Mouse (Mus musculus): ENCODE measurements around the gene Ttll1. TPM values are rescaled to one million over a fixed set of nuclear protein-coding genes. Genes with fewer than 3 reads are reported as not detected.

Ttll1 gene
- 63.5 and 80.1 TPM in 2 replicates for polyA plus RNA-seq (2014; fragmentation: Nextera tagmentation; extraction: Ambion mirVana)

- H3K27me3 ChIP-seq (ENCODE audit: control insufficient read depth, insufficient read depth, low read length): no peaks in the 10 kb centered on the region
- H3K4me3 ChIP-seq (replicated peaks; ENCODE audit: low read depth, low read length): peak within 1 kb of the TSS; percentile 63
Measured at GRCm38 (mm10) chr15:83510805-83511405, at the start of gene Ttll1. TSS of gene Ttll1 (minus strand) at chr15:83510893.

GRCm38 (mm10) chr15:83555161-83555974, 44.7 kb upstream of the Ttll1 start:
- peaks cover 24% of the 10 kb centered on the region for H3K36me3 ChIP-seq (ENCODE audit: control insufficient read depth, insufficient read depth, low read length)
- ATAC-seq (ENCODE audit: low FRiP score, low TSS enrichment): peak; percentile 85
- peak overlapping the region; percentile 82 for H3K4me2 ChIP-seq (ENCODE audit: low read length)

More at GRCm38 (mm10) chr15:83510805-83511405, at the start of gene Ttll1:
- Histone ChIP-seq H3K9me3 (ENCODE audit: control insufficient read depth, low read length) (no peaks in the 10 kb centered on the region), H3K9ac (replicated peaks; ENCODE audit: low read length) (peak within 1 kb of the TSS; percentile 73), H3K36me3 (ENCODE audit: control insufficient read depth, insufficient read depth, low read length) (no peaks in the 10 kb centered on the region), H3K27ac (replicated peaks; ENCODE audit: low read depth, low read length) (peak within 1 kb of the TSS; percentile 92), H3K4me2 (ENCODE audit: low read length) (peak within 1 kb of the TSS; percentile 62), H3K4me1 (ENCODE audit: control insufficient read depth, insufficient read depth, low read length) (peaks cover 20% of the 10 kb centered on the region)
- WGBS: 13% methylated on average over 41 of the region's 41 CpGs
- peak; percentile 94 for ATAC-seq (ENCODE audit: low FRiP score, low TSS enrichment)
- DNase-seq: peak; percentile 99

GRCm38 (mm10) chr15:83553831-83554230, 43.1 kb upstream of the Ttll1 start:
- Histone ChIP-seq H3K27ac (replicated peaks; ENCODE audit: low read depth, low read length) (no peak overlapping the region), H3K4me1 (ENCODE audit: control insufficient read depth, insufficient read depth, low read length) (peaks cover 8% of the 10 kb centered on the region), H3K4me2 (ENCODE audit: low read length) (no peak overlapping the region), H3K9ac (replicated peaks; ENCODE audit: low read length) (no peak overlapping the region), H3K27me3 (ENCODE audit: control insufficient read depth, insufficient read depth, low read length) (no peaks in the 10 kb centered on the region), H3K9me3 (ENCODE audit: control insufficient read depth, low read length) (no peaks in the 10 kb centered on the region), H3K4me3 (replicated peaks; ENCODE audit: low read depth, low read length) (no peak overlapping the region), H3K36me3 (ENCODE audit: control insufficient read depth, insufficient read depth, low read length) (peaks cover 39% of the 10 kb centered on the region)
- DNase-seq: no peak
- no peak for ATAC-seq (ENCODE audit: low FRiP score, low TSS enrichment)

More at GRCm38 (mm10) chr15:83555161-83555974, 44.7 kb upstream of the Ttll1 start:
- WGBS: under 1% methylated on average over 74 of the region's 74 CpGs
- H3K4me1 ChIP-seq (ENCODE audit: control insufficient read depth, insufficient read depth, low read length): peaks cover 8% of the 10 kb centered on the region
- H3K9me3 ChIP-seq (ENCODE audit: control insufficient read depth, low read length): no peaks in the 10 kb centered on the region
- H3K9ac ChIP-seq (replicated peaks; ENCODE audit: low read length): peak overlapping the region; percentile 98
- H3K27me3 ChIP-seq (ENCODE audit: control insufficient read depth, insufficient read depth, low read length): no peaks in the 10 kb centered on the region
- H3K4me3 ChIP-seq (replicated peaks; ENCODE audit: low read depth, low read length): peak overlapping the region; percentile 82
- H3K27ac ChIP-seq (replicated peaks; ENCODE audit: low read depth, low read length): peak overlapping the region; percentile 95
- DNase-seq: peak; percentile 96

GRCm38 (mm10) chr15:83550137-83550536, 39.4 kb upstream of the Ttll1 start:
- no peak overlapping the region for H3K4me2 ChIP-seq (ENCODE audit: low read length)
- ATAC-seq (ENCODE audit: low FRiP score, low TSS enrichment) (no peak), DNase-seq (no peak)
- H3K27me3 ChIP-seq (ENCODE audit: control insufficient read depth, insufficient read depth, low read length): no peaks in the 10 kb centered on the region
- no peak overlapping the region for H3K27ac ChIP-seq (replicated peaks; ENCODE audit: low read depth, low read length)
- WGBS: 82% methylated on average over 2 of the region's 2 CpGs
- no peak overlapping the region for H3K4me3 ChIP-seq (replicated peaks; ENCODE audit: low read depth, low read length)
- no peaks in the 10 kb centered on the region for H3K9me3 ChIP-seq (ENCODE audit: control insufficient read depth, low read length)
- H3K4me1 ChIP-seq (ENCODE audit: control insufficient read depth, insufficient read depth, low read length): peaks cover 4% of the 10 kb centered on the region; the same call in 1 of the 2 replicates
- H3K36me3 ChIP-seq (ENCODE audit: control insufficient read depth, insufficient read depth, low read length): peaks cover 76% of the 10 kb centered on the region
- no peak overlapping the region for H3K9ac ChIP-seq (replicated peaks; ENCODE audit: low read length)

GRCm38 (mm10) chr15:83547144-83547543, 36.5 kb upstream of the Ttll1 start:
- no peak overlapping the region for H3K4me3 ChIP-seq (replicated peaks; ENCODE audit: low read depth, low read length)
- H3K36me3 ChIP-seq (ENCODE audit: control insufficient read depth, insufficient read depth, low read length): peaks cover 71% of the 10 kb centered on the region
- H3K27me3 ChIP-seq (ENCODE audit: control insufficient read depth, insufficient read depth, low read length): no peaks in the 10 kb centered on the region

GRCm38 (mm10) chr15:83546029-83546428, 35.3 kb upstream of the Ttll1 start:
- no peaks in the 10 kb centered on the region for H3K27me3 ChIP-seq (ENCODE audit: control insufficient read depth, insufficient read depth, low read length)
- ATAC-seq (ENCODE audit: low FRiP score, low TSS enrichment) (no peak), DNase-seq (no peak)
- no peak overlapping the region for H3K4me2 ChIP-seq (ENCODE audit: low read length)
- H3K27ac ChIP-seq (replicated peaks; ENCODE audit: low read depth, low read length): no peak overlapping the region
- no peak overlapping the region for H3K4me3 ChIP-seq (replicated peaks; ENCODE audit: low read depth, low read length)
- 93% methylated on average over 7 of the region's 7 CpGs for WGBS
- H3K36me3 ChIP-seq (ENCODE audit: control insufficient read depth, insufficient read depth, low read length): peaks cover 59% of the 10 kb centered on the region
- H3K9ac ChIP-seq (replicated peaks; ENCODE audit: low read length): no peak overlapping the region
- H3K4me1 ChIP-seq (ENCODE audit: control insufficient read depth, insufficient read depth, low read length): no peaks in the 10 kb centered on the region
- no peaks in the 10 kb centered on the region for H3K9me3 ChIP-seq (ENCODE audit: control insufficient read depth, low read length)

More at GRCm38 (mm10) chr15:83547144-83547543, 36.5 kb upstream of the Ttll1 start:
- no peak for DNase-seq
- WGBS: 91% methylated on average over 8 of the region's 8 CpGs
- Histone ChIP-seq H3K9ac (replicated peaks; ENCODE audit: low read length) (no peak overlapping the region), H3K9me3 (ENCODE audit: control insufficient read depth, low read length) (no peaks in the 10 kb centered on the region), H3K27ac (replicated peaks; ENCODE audit: low read depth, low read length) (no peak overlapping the region), H3K4me2 (ENCODE audit: low read length) (no peak overlapping the region), H3K4me1 (ENCODE audit: control insufficient read depth, insufficient read depth, low read length) (no peaks in the 10 kb centered on the region)
- ATAC-seq (ENCODE audit: low FRiP score, low TSS enrichment): no peak

GRCm38 (mm10) chr15:83541647-83542287, 31.1 kb upstream of the Ttll1 start:
- H3K9ac ChIP-seq (replicated peaks; ENCODE audit: low read length): no peak overlapping the region
- H3K9me3 ChIP-seq (ENCODE audit: control insufficient read depth, low read length): no peaks in the 10 kb centered on the region
- H3K4me2 ChIP-seq (ENCODE audit: low read length): no peak overlapping the region
- no peaks in the 10 kb centered on the region for H3K27me3 ChIP-seq (ENCODE audit: control insufficient read depth, insufficient read depth, low read length)
- H3K4me3 ChIP-seq (replicated peaks; ENCODE audit: low read depth, low read length): no peak overlapping the region
- ATAC-seq (ENCODE audit: low FRiP score, low TSS enrichment): no peak
- H3K27ac ChIP-seq (replicated peaks; ENCODE audit: low read depth, low read length): no peak overlapping the region
- WGBS: 77% methylated on average over 9 of the region's 9 CpGs
- DNase-seq: no peak
- H3K4me1 ChIP-seq (ENCODE audit: control insufficient read depth, insufficient read depth, low read length): no peaks in the 10 kb centered on the region
- H3K36me3 ChIP-seq (ENCODE audit: control insufficient read depth, insufficient read depth, low read length): peaks cover 17% of the 10 kb centered on the region

- Histone ChIP-seq H3K27ac (replicated peaks; ENCODE audit: low read depth, low read length) (no peak overlapping the region), H3K4me3 (replicated peaks; ENCODE audit: low read depth, low read length) (no peak overlapping the region), H3K4me2 (ENCODE audit: low read length) (no peak overlapping the region), H3K36me3 (ENCODE audit: control insufficient read depth, insufficient read depth, low read length) (no peaks in the 10 kb centered on the region), H3K27me3 (ENCODE audit: control insufficient read depth, insufficient read depth, low read length) (no peaks in the 10 kb centered on the region), H3K9ac (replicated peaks; ENCODE audit: low read length) (no peak overlapping the region), H3K4me1 (ENCODE audit: control insufficient read depth, insufficient read depth, low read length) (no peaks in the 10 kb centered on the region), H3K9me3 (ENCODE audit: control insufficient read depth, low read length) (no peaks in the 10 kb centered on the region)
- 72% methylated on average over 4 of the region's 4 CpGs for WGBS
- ATAC-seq (ENCODE audit: low FRiP score, low TSS enrichment) (no peak), DNase-seq (no peak)
Measured at GRCm38 (mm10) chr15:83539905-83540304, 29.2 kb upstream of the Ttll1 start.

Data from midbrain, embryonic 14.5 days (tissue).